13 mouse cellular contexts compared by ENCODE assay signal in genomic region chr17:31873185-31873870, GRCm38 (mm10). TPM values are rescaled to one million over a fixed set of nuclear protein-coding genes. Genes with fewer than 3 reads are reported as not detected.
A peak's percentile ranks its signal among the peaks of the same experiment; 100 is the strongest.
DNase-seq lines count a peak whose midpoint lies in the region; ATAC-seq lines count a peak whose summit lies in the region.
"Had no signal": no experiment of that assay in that cellular context is flagged by ENCODE, and none has a peak within 500 bp of the region (broad histone marks: within the 10 kb centered on the region; RNA-seq: fewer than 3 reads in every experiment).

No protein-coding gene starts in this region.

- 0 out of 2 replicates have a peak, but pooled peaks cover 8% of the 10 kb centered on the region for H3K4me1 ChIP-seq in forebrain, embryonic 11.5 days (replicated peaks; ENCODE audit: control insufficient read depth, insufficient read depth, low read length)
- peaks cover 10% of the 10 kb centered on the region for H3K4me1 ChIP-seq in forebrain, embryonic 16.5 days (replicated peaks; ENCODE audit: control insufficient read depth, insufficient read depth, low read length)
- peaks cover 56% of the 10 kb centered on the region for H3K4me1 ChIP-seq in liver, embryonic 12.5 days
- H3K4me1 ChIP-seq in liver, embryonic 11.5 days (replicated peaks; ENCODE audit: control insufficient read depth, insufficient read depth, low read length), result peaks cover 14% of the 10 kb centered on the region

- no peak overlapping the region for H3K4me3 ChIP-seq in forebrain, embryonic 11.5 days (ENCODE audit: low read depth, low read length)
- H3K4me3 ChIP-seq in forebrain, embryonic 16.5 days (replicated peaks; ENCODE audit: low read length), result no peak overlapping the region
- H3K4me3 ChIP-seq in liver, embryonic 12.5 days, result no peak overlapping the region
- H3K4me3 ChIP-seq in liver, embryonic 11.5 days (ENCODE audit: low read depth, low read length), result no peak overlapping the region

- no peaks in the 10 kb centered on the region for H3K36me3 ChIP-seq in forebrain, embryonic 11.5 days (ENCODE audit: control insufficient read depth, insufficient read depth, low read length)
- H3K36me3 ChIP-seq in forebrain, embryonic 16.5 days (ENCODE audit: control insufficient read depth, insufficient read depth), result no peaks in the 10 kb centered on the region
- H3K36me3 ChIP-seq in liver, embryonic 12.5 days, result no peaks in the 10 kb centered on the region
- H3K36me3 ChIP-seq in liver, embryonic 11.5 days (ENCODE audit: control insufficient read depth, insufficient read depth, low read length), result no peaks in the 10 kb centered on the region

- DNase-seq in forebrain, embryonic 11.5 days (ENCODE audit: low spot score), result peak; percentile 46
- DNase-seq in liver, embryonic 11.5 days (ENCODE audit: low spot score), result no peak
- peak; percentile 68 for DNase-seq in 416B (ENCODE audit: low read depth)
- DNase-seq in gastrocnemius, postnatal 25 days, result peak; percentile 4
- DNase-seq in neural tube, embryonic 10.5 days (ENCODE audit: extremely low spot score, low spot score), result no peak
- DNase-seq: cerebellum, adult 2 months; forebrain, postnatal 0 days; thymus, adult 18-20 months had no signal

- H3K9ac ChIP-seq in forebrain, embryonic 11.5 days (ENCODE audit: low read length), result no peak overlapping the region
- H3K9ac ChIP-seq in forebrain, embryonic 16.5 days (replicated peaks; ENCODE audit: low read depth, low read length), result no peak overlapping the region
- H3K9ac ChIP-seq in liver, embryonic 12.5 days, result no peak overlapping the region
- no peak overlapping the region for H3K9ac ChIP-seq in liver, embryonic 11.5 days (ENCODE audit: low read depth, low read length)
- H3K9ac ChIP-seq: forebrain, postnatal 0 days; lung, embryonic 14.5 days had no signal

- H3K27ac ChIP-seq in forebrain, embryonic 11.5 days (ENCODE audit: low read depth, low read length), result no peak overlapping the region
- no peak overlapping the region for H3K27ac ChIP-seq in forebrain, embryonic 16.5 days (ENCODE audit: low read length)
- H3K27ac ChIP-seq in liver, embryonic 12.5 days, result no peak overlapping the region
- no peak overlapping the region for H3K27ac ChIP-seq in liver, embryonic 11.5 days (ENCODE audit: low read depth, low read length)

- WGBS in forebrain, embryonic 11.5 days, result 90% methylated on average over 8 of the region's 8 CpGs
- 86% methylated on average over 8 of the region's 8 CpGs for WGBS in forebrain, embryonic 16.5 days
- 46% methylated on average over 8 of the region's 8 CpGs for WGBS in liver, embryonic 12.5 days (ENCODE audit: insufficient replicate concordance)
- WGBS in liver, embryonic 11.5 days, result 67% methylated on average over 8 of the region's 8 CpGs

- H3K9me3 ChIP-seq in forebrain, embryonic 11.5 days (ENCODE audit: control insufficient read depth, low read length), result no peaks in the 10 kb centered on the region
- H3K9me3 ChIP-seq in forebrain, embryonic 16.5 days (ENCODE audit: control insufficient read depth, low read length), result no peaks in the 10 kb centered on the region
- H3K9me3 ChIP-seq in liver, embryonic 12.5 days (replicated peaks), result no peaks in the 10 kb centered on the region
- H3K9me3 ChIP-seq in liver, embryonic 11.5 days (ENCODE audit: control insufficient read depth, low read length), result no peaks in the 10 kb centered on the region

- H3K27me3 ChIP-seq in forebrain, embryonic 11.5 days (ENCODE audit: control insufficient read depth, insufficient read depth, low read length), result no peaks in the 10 kb centered on the region
- no peaks in the 10 kb centered on the region for H3K27me3 ChIP-seq in forebrain, embryonic 16.5 days (replicated peaks; ENCODE audit: control insufficient read depth, insufficient read depth, low read length)
- peaks cover 8% of the 10 kb centered on the region; the same call in 1 of the 2 replicates for H3K27me3 ChIP-seq in liver, embryonic 12.5 days (replicated peaks)
- H3K27me3 ChIP-seq in liver, embryonic 11.5 days (replicated peaks; ENCODE audit: control insufficient read depth, insufficient read depth, low read length), result no peaks in the 10 kb centered on the region

- no peak for ATAC-seq in forebrain, embryonic 11.5 days (replicated peaks; ENCODE audit: low FRiP score)
- ATAC-seq in forebrain, embryonic 16.5 days, result no peak
- 0 out of 2 replicates have a peak, but pooled peaks have one; percentile 18 for ATAC-seq in liver, embryonic 12.5 days
- no peak for ATAC-seq in liver, embryonic 11.5 days (replicated peaks; ENCODE audit: low FRiP score)
- ATAC-seq in inflammation-experienced regulatory T-cells, adult 6 months, result no peak
- ATAC-seq: forebrain, postnatal 0 days; intestine, embryonic 16.5 days had no signal

- H3K4me2 ChIP-seq in forebrain, embryonic 11.5 days (ENCODE audit: low read depth, low read length, severe bottlenecking), result no peak overlapping the region
- H3K4me2 ChIP-seq in forebrain, embryonic 16.5 days (ENCODE audit: low read length), result no peak overlapping the region
- no peak overlapping the region for H3K4me2 ChIP-seq in liver, embryonic 12.5 days
- no peak overlapping the region for H3K4me2 ChIP-seq in liver, embryonic 11.5 days
- H3K4me2 ChIP-seq: lung, embryonic 14.5 days had no signal

RNA-seq across cellular contexts. Expression of gene Sik1, which starts 17.7 kb away (rescaled TPM):
- polyA plus RNA-seq in forebrain, embryonic 11.5 days (2014; fragmentation: Nextera tagmentation; extraction: Ambion mirVana), result 15.6 and 16.7 TPM in 2 replicates
- 19.9 and 20.1 TPM in 2 replicates for polyA plus RNA-seq in forebrain, embryonic 16.5 days (2015; fragmentation: Nextera tagmentation; extraction: Ambion mirVana)
- 5.9 and 7.0 TPM in 2 replicates for polyA plus RNA-seq in liver, embryonic 12.5 days (2016; fragmentation: Nextera tagmentation; extraction: Ambion mirVana)
- polyA plus RNA-seq in liver, embryonic 11.5 days (2014; fragmentation: Nextera tagmentation; extraction: Ambion mirVana), result 10.4 and 11.2 TPM in 2 replicates
- total RNA-seq in gastrocnemius, postnatal 25 days (2021), result 10 to 100 TPM; 17.2 to 19.6 TPM
- 1 to 10 TPM; 2.5 to 3.8 (median 2.7) TPM for polyA plus RNA-seq in inflammation-experienced regulatory T-cells, adult 6 months (2017; shearing (Covaris generic))

Comparison
In these comparisons a context has a peak if more than half of its experiments do, and no peak if none do; other contexts are left out.
1. DNase-seq: peak in forebrain, embryonic 11.5 days (single experiment), 416B (single experiment) and gastrocnemius, postnatal 25 days (single experiment); none in liver, embryonic 11.5 days (single experiment) and neural tube, embryonic 10.5 days (single experiment).